Mouse (Mus musculus): ENCODE measurements around the gene Hivep3. TPM values are rescaled to one million over a fixed set of nuclear protein-coding genes. Genes with fewer than 3 reads are reported as not detected.

Hivep3 gene
- total and polyA plus RNA-seq, 3 experiments = 14.4 to 32.3 (median 21.2) TPM

DNA sequence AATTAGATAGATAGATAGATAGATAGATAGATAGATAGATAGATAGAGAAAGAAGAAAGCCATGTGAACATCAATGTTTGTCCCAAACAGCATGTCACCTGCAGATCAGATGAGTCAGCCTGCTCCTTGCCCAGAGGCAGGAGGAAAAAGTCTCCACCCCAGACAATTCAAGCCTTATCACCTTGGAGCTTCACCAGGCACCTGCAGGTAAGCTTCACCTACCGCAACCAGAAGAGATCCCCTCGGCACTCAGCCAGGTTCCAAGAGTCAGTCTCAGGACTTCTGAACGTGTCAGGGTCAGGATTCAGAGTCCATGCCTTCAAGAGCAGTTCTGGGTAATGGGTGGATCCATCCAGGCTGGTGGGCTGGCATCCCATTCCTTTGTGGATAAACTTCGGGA is 445.5 kb downstream of the Hivep3 start:
- Histone ChIP-seq H3K27ac (ENCODE audit: insufficient read depth, low read depth) (no peak overlapping the region), H3K9me3 (replicated peaks; ENCODE audit: low read length) (no peaks in the 10 kb centered on the region), H3K27me3 (replicated peaks) (peaks cover 84% of the 10 kb centered on the region), H3K36me3 (replicated peaks in 1 of 2; ENCODE audit: control insufficient read depth in 1 of 2, insufficient read depth in 1 of 2, low read length in 1 of 2) (no peaks in the 10 kb centered on the region), H3K4me2 (ENCODE audit: insufficient read depth, low read depth, poor library complexity, severe bottlenecking) (no peak overlapping the region), H3K4me3 (replicated peaks in 1 of 3; ENCODE audit: low read depth in 2 of 3, low read length in 2 of 3, poor library complexity in 1 of 3) (no peak overlapping the region), H3K9ac (ENCODE audit: insufficient read depth, low read depth) (no peak overlapping the region), H3K4me1 (ENCODE audit: control insufficient read depth in 1 of 2, insufficient read depth in 2 of 2) (no peaks in the 10 kb centered on the region; a peak in 1 of 4 replicates), H3K79me2 (replicated peaks; ENCODE audit: control insufficient read depth, extremely low read depth, insufficient read depth, poor library complexity, severe bottlenecking) (no peaks in the 10 kb centered on the region)
- dilution Hi-C loops (cut with MboI; ENCODE audit: extremely low pct_ligation_motif_present, extremely low pct_unique_long_range_greater_than_20kb, low sequenced_read_pairs) (no loop called here), in situ Hi-C loops (cut with MboI; ENCODE audit: low pct_ligation_motif_present, low pct_unique_long_range_greater_than_20kb, low sequenced_read_pairs) (no loop called here)
- TF ChIP-seq ZKSCAN1 (IDR thresholded peaks at IDR 0.05; ENCODE audit: borderline replicate concordance, low read depth, low read length) = no peak
- no peak for TF ChIP-seq POLR2A (IDR thresholded peaks at IDR 0.05; ENCODE audit: low read depth, low read length)
- no peak for TF ChIP-seq CHD2 (IDR thresholded peaks at IDR 0.05; ENCODE audit: low read length)
- TF ChIP-seq SIN3A (IDR thresholded peaks at IDR 0.05; ENCODE audit: low read length) = no peak
- no peak for TF ChIP-seq NELFE (IDR thresholded peaks at IDR 0.05; ENCODE audit: low read depth, low read length)
- TF ChIP-seq MAZ (IDR thresholded peaks at IDR 0.05; ENCODE audit: low read depth, low read length) = no peak
- no peak for TF ChIP-seq ZNF384 (IDR thresholded peaks at IDR 0.05; ENCODE audit: low read depth, low read length)
- TF ChIP-seq ZMIZ1 (IDR thresholded peaks at IDR 0.05; ENCODE audit: low read depth, low read length) = no peak
- TF ChIP-seq GABPA (IDR thresholded peaks at IDR 0.05; ENCODE audit: insufficient replicate concordance, low read depth, low read length) = no peak
- no peak for TF ChIP-seq JUN (IDR thresholded peaks at IDR 0.05; ENCODE audit: insufficient read depth, low read depth, low read length)
- no peak for TF ChIP-seq E2F4 (IDR thresholded peaks at IDR 0.05; ENCODE audit: insufficient replicate concordance, low read depth, low read length)
- no peak for TF ChIP-seq POLR2AphosphoS2 (IDR thresholded peaks at IDR 0.05; ENCODE audit: low read depth, low read length)
- DNase-seq (ENCODE audit: extremely low read depth) = no peak

DNA sequence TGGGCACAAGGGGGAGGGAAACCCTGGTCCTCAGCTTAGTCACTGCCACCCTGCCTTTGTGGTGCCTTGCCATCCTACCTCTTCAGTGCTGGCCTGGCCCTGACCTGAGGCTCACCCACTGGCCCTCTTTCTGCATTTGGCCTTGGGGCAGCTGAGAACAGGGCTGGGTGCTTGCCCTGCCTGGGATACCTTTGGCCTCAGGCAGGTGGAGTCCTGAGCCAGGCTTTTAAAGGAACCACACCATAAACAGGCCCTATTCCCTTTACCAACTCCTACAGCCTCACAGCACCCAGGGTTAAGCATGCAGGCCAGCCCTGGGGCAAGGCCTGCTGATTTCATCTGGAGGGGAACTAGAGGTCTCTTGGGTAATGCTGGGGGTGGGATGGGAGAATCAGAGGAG is 447.0 kb downstream of the Hivep3 start:
- H3K4me2 ChIP-seq (ENCODE audit: insufficient read depth, low read depth, poor library complexity, severe bottlenecking) = no peak overlapping the region
- no peaks in the 10 kb centered on the region; a peak in 1 of 4 replicates for H3K4me1 ChIP-seq (ENCODE audit: control insufficient read depth in 1 of 2, insufficient read depth in 2 of 2)
- H3K9me3 ChIP-seq (replicated peaks; ENCODE audit: low read length) = no peaks in the 10 kb centered on the region

More for the DNA sequence above, 447.0 kb downstream of the Hivep3 start:
- dilution Hi-C loops (cut with MboI; ENCODE audit: extremely low pct_ligation_motif_present, extremely low pct_unique_long_range_greater_than_20kb, low sequenced_read_pairs) (no loop called here), in situ Hi-C loops (cut with MboI; ENCODE audit: low pct_ligation_motif_present, low pct_unique_long_range_greater_than_20kb, low sequenced_read_pairs) (no loop called here)
- Histone ChIP-seq H3K27ac (ENCODE audit: insufficient read depth, low read depth) (no peak overlapping the region), H3K79me2 (replicated peaks; ENCODE audit: control insufficient read depth, extremely low read depth, insufficient read depth, poor library complexity, severe bottlenecking) (no peaks in the 10 kb centered on the region), H3K36me3 (replicated peaks in 1 of 2; ENCODE audit: control insufficient read depth in 1 of 2, insufficient read depth in 1 of 2, low read length in 1 of 2) (no peaks in the 10 kb centered on the region), H3K4me3 (replicated peaks in 1 of 3; ENCODE audit: low read depth in 2 of 3, low read length in 2 of 3, poor library complexity in 1 of 3) (no peak overlapping the region), H3K9ac (ENCODE audit: insufficient read depth, low read depth) (no peak overlapping the region), H3K27me3 (replicated peaks) (peaks cover 86% of the 10 kb centered on the region)
- no peak for DNase-seq (ENCODE audit: extremely low read depth)
- TF ChIP-seq USF1 (IDR thresholded peaks at IDR 0.05; ENCODE audit: low read depth, low read length) (no peak), SIN3A (IDR thresholded peaks at IDR 0.05; ENCODE audit: low read length) (no peak), TCF12 (IDR thresholded peaks at IDR 0.05; ENCODE audit: low read depth, low read length) (no peak), JUND (conservative IDR thresholded peaks at IDR 0.05; ENCODE audit: low read depth, low read length) (no peak), MAX (IDR thresholded peaks at IDR 0.05; ENCODE audit: low read length) (no peak), MAZ (IDR thresholded peaks at IDR 0.05; ENCODE audit: low read depth, low read length) (no peak), ZMIZ1 (IDR thresholded peaks at IDR 0.05; ENCODE audit: low read depth, low read length) (no peak), RCOR1 (conservative IDR thresholded peaks at IDR 0.05; ENCODE audit: low read depth, low read length) (no peak), MAFK (IDR thresholded peaks at IDR 0.05; ENCODE audit: insufficient replicate concordance, low read length) (no peak), KAT2A (IDR thresholded peaks at IDR 0.05; ENCODE audit: insufficient replicate concordance, low read length) (no peak), MYC (IDR thresholded peaks at IDR 0.05; ENCODE audit: low read depth, low read length) (no peak)
